Mouse (Mus musculus): ENCODE measurements around the gene Mgll. TPM values are rescaled to one million over a fixed set of nuclear protein-coding genes. Genes with fewer than 3 reads are reported as not detected.
A peak's percentile ranks its signal among the peaks of the same experiment; 100 is the strongest.

The Mgll gene
- polyA plus RNA-seq, 1 experiment from 2014 or later = 104 TPM

DNA sequence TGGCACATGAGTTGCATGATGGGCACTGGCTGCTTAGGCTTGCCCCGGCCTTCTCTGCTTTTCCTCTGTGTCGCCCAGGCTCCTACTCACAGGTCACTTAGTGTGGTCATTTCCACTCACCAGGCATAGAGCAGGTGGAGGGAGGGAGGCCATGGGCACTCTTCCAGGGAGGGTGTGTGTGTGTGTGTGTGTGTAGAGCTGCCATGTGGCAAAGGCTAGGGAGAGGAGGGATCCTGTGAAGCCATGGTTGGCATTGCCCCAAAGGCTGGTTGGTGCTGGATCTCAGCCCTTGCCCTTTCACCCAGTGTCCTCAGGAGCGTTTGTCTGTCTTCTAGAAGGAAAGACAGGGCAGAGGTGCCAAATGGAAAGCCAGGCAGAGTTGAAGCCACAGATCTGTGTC, 7.8 kb downstream of the Mgll start:
- no peak overlapping the region for H3K4me3 ChIP-seq (ENCODE audit: low read depth, low read length)
- no peak for ATAC-seq (ENCODE audit: insufficient number of reproducible peaks, insufficient read depth, low FRiP score, low read depth)
- H3K27ac ChIP-seq (ENCODE audit: low read length) = no peak overlapping the region
- H3K4me2 ChIP-seq (replicated peaks; ENCODE audit: low read depth, low read length) = no peak overlapping the region
- H3K27me3 ChIP-seq (ENCODE audit: control insufficient read depth, insufficient read depth, low read length) = no peaks in the 10 kb centered on the region
- 90% methylated on average over 3 of the region's 3 CpGs for WGBS
- H3K36me3 ChIP-seq (ENCODE audit: control insufficient read depth, insufficient read depth, low read length) = peaks cover 5% of the 10 kb centered on the region; the same call in 1 of the 2 replicates
- H3K9me3 ChIP-seq (ENCODE audit: control insufficient read depth, low read depth, low read length) = no peaks in the 10 kb centered on the region
- peaks cover 12% of the 10 kb centered on the region for H3K4me1 ChIP-seq (ENCODE audit: control insufficient read depth, insufficient read depth, low read length)
- no peak overlapping the region for H3K9ac ChIP-seq (replicated peaks; ENCODE audit: low read depth, low read length)

- Histone ChIP-seq H3K27ac (ENCODE audit: low read length) (no peak overlapping the region), H3K9ac (replicated peaks; ENCODE audit: low read depth, low read length) (no peak overlapping the region), H3K4me2 (replicated peaks; ENCODE audit: low read depth, low read length) (no peak overlapping the region), H3K4me1 (ENCODE audit: control insufficient read depth, insufficient read depth, low read length) (peaks cover 14% of the 10 kb centered on the region), H3K9me3 (ENCODE audit: control insufficient read depth, low read depth, low read length) (no peaks in the 10 kb centered on the region), H3K4me3 (ENCODE audit: low read depth, low read length) (no peak overlapping the region), H3K36me3 (ENCODE audit: control insufficient read depth, insufficient read depth, low read length) (peaks cover 5% of the 10 kb centered on the region; the same call in 1 of the 2 replicates), H3K27me3 (ENCODE audit: control insufficient read depth, insufficient read depth, low read length) (no peaks in the 10 kb centered on the region)
- no peak for ATAC-seq (ENCODE audit: insufficient number of reproducible peaks, insufficient read depth, low FRiP score, low read depth)
- WGBS = 67% methylated on average over 17 of the region's 17 CpGs
These were observed 8.7 kb downstream of the Mgll start for GRCm38 (mm10) chr6:88732643-88733613.

- H3K9me3 ChIP-seq (ENCODE audit: control insufficient read depth, low read depth, low read length) = no peaks in the 10 kb centered on the region
- no peak overlapping the region; the same call in 1 of the 2 replicates for H3K27ac ChIP-seq (ENCODE audit: low read length)
- WGBS = 76% methylated on average over 8 of the region's 8 CpGs
- H3K27me3 ChIP-seq (ENCODE audit: control insufficient read depth, insufficient read depth, low read length) = no peaks in the 10 kb centered on the region
- ATAC-seq (ENCODE audit: insufficient number of reproducible peaks, insufficient read depth, low FRiP score, low read depth) = no peak
- H3K9ac ChIP-seq (replicated peaks; ENCODE audit: low read depth, low read length) = no peak overlapping the region
- no peaks in the 10 kb centered on the region; the same call in 1 of the 2 replicates for H3K36me3 ChIP-seq (ENCODE audit: control insufficient read depth, insufficient read depth, low read length)
- no peak overlapping the region for H3K4me2 ChIP-seq (replicated peaks; ENCODE audit: low read depth, low read length)
- H3K4me3 ChIP-seq (ENCODE audit: low read depth, low read length) = no peak overlapping the region
- H3K4me1 ChIP-seq (ENCODE audit: control insufficient read depth, insufficient read depth, low read length) = peaks cover 14% of the 10 kb centered on the region
These were observed 12.1 kb downstream of the Mgll start for GRCm38 (mm10) chr6:88736337-88736736.

DNA sequence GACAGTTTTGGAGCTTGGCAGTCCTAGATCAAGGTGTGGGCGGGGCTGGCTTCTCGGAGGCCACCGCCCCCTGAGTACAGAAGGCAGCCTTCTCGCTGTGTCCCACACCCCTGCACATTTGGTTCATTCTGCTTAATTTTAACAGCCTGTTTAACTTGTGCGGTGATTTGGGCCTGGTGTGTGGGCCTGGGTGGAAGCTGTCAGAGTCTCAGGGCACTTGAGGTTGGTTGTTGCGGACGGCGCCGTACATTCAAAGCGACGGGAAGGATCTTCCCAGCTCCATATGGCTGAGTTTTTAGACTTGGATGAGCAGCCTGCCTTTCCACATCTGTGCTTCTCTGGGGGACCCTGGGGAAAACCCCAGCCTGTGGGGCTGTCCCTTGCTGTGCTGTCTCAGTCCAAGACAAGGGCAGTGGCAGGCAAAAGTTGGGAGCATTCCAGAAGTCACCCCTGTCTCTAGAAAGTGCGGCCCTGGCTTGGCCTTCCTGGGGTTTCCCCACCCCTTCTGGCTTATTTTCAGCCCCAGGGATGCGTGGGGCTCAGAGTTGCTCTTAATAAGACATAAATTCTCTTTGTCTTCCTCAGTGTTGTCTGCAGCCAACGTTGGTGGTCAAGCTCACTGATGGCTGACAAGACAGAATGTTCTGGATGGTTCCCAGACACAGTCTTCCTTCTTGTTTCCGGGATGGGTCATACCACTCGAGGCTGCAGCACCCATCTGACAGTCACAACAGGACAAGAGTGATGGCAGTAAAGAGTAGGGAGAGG, 12.7 kb downstream of the Mgll start:
- H3K27me3 ChIP-seq (ENCODE audit: control insufficient read depth, insufficient read depth, low read length) = no peaks in the 10 kb centered on the region
- no peak overlapping the region for H3K4me2 ChIP-seq (replicated peaks; ENCODE audit: low read depth, low read length)
- H3K9me3 ChIP-seq (ENCODE audit: control insufficient read depth, low read depth, low read length) = no peaks in the 10 kb centered on the region
- 48% methylated on average over 16 of the region's 16 CpGs for WGBS
- ATAC-seq (ENCODE audit: insufficient number of reproducible peaks, insufficient read depth, low FRiP score, low read depth) = peak; percentile 29; the same call in 1 of the 2 replicates
- no peak overlapping the region for H3K4me3 ChIP-seq (ENCODE audit: low read depth, low read length)
- H3K9ac ChIP-seq (replicated peaks; ENCODE audit: low read depth, low read length) = no peak overlapping the region
- peak overlapping the region; percentile 49; the same call in 1 of the 2 replicates for H3K27ac ChIP-seq (ENCODE audit: low read length)
- peaks cover 14% of the 10 kb centered on the region for H3K4me1 ChIP-seq (ENCODE audit: control insufficient read depth, insufficient read depth, low read length)
- no peaks in the 10 kb centered on the region; the same call in 1 of the 2 replicates for H3K36me3 ChIP-seq (ENCODE audit: control insufficient read depth, insufficient read depth, low read length)

DNA sequence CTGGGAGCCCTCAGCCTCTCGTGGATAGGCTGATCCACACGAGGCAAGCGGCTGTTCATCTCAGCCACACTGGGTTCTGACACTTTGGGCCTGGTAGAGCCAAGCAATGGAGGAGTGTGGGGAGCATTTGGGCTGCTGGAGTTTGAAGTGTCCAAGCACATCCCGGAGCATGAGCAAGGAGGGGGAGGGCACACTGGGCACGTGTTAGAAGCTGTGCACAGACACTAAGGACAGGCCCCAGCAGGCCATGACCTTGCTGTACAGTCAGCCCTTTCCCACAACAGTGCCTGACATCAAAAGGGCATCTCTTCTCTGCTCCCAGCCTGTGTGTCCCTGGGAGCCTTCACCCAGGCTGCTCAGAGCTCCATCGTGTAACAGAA, 13.3 kb downstream of the Mgll start:
- H3K4me1 ChIP-seq (ENCODE audit: control insufficient read depth, insufficient read depth, low read length) = peaks cover 14% of the 10 kb centered on the region
- WGBS = 78% methylated on average over 6 of the region's 6 CpGs

DNA sequence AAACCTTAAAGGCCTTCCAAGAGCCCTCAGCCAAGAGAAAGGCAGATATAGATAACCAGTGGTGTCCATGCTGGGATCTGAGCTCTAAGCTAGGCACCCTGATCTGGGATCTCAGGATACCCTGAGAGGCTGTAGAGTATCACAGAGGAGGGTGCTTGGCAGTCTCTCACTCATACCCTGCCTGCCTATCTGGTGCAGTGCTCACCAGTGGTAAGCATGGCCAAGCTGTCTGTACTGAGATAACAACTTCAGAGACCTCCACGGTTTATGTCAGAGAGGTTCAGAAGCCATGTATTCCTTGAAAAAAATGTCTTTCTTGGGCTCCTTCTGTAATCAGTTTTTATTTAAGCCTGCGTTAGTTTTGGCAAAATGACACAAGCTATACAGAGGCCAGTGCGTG, 16.8 kb downstream of the Mgll start:
- H3K4me2 ChIP-seq (replicated peaks; ENCODE audit: low read depth, low read length) = no peak overlapping the region
- no peak overlapping the region for H3K27ac ChIP-seq (ENCODE audit: low read length)
- H3K36me3 ChIP-seq (ENCODE audit: control insufficient read depth, insufficient read depth, low read length) = no peaks in the 10 kb centered on the region; the same call in 1 of the 2 replicates
- no peaks in the 10 kb centered on the region for H3K27me3 ChIP-seq (ENCODE audit: control insufficient read depth, insufficient read depth, low read length)
- peaks cover 7% of the 10 kb centered on the region for H3K4me1 ChIP-seq (ENCODE audit: control insufficient read depth, insufficient read depth, low read length)
- H3K9ac ChIP-seq (replicated peaks; ENCODE audit: low read depth, low read length) = no peak overlapping the region
- H3K4me3 ChIP-seq (ENCODE audit: low read depth, low read length) = no peak overlapping the region
- ATAC-seq (ENCODE audit: insufficient number of reproducible peaks, insufficient read depth, low FRiP score, low read depth) = peak; percentile 67; the same call in 1 of the 2 replicates
- 89% methylated on average over 3 of the region's 3 CpGs for WGBS
- H3K9me3 ChIP-seq (ENCODE audit: control insufficient read depth, low read depth, low read length) = no peaks in the 10 kb centered on the region

More for the DNA sequence above, 13.3 kb downstream of the Mgll start:
- no peak; the same call in 1 of the 2 replicates for ATAC-seq (ENCODE audit: insufficient number of reproducible peaks, insufficient read depth, low FRiP score, low read depth)
- Histone ChIP-seq H3K36me3 (ENCODE audit: control insufficient read depth, insufficient read depth, low read length) (no peaks in the 10 kb centered on the region; the same call in 1 of the 2 replicates), H3K4me3 (ENCODE audit: low read depth, low read length) (no peak overlapping the region), H3K9me3 (ENCODE audit: control insufficient read depth, low read depth, low read length) (no peaks in the 10 kb centered on the region), H3K4me2 (replicated peaks; ENCODE audit: low read depth, low read length) (no peak overlapping the region), H3K27me3 (ENCODE audit: control insufficient read depth, insufficient read depth, low read length) (no peaks in the 10 kb centered on the region), H3K9ac (replicated peaks; ENCODE audit: low read depth, low read length) (no peak overlapping the region), H3K27ac (ENCODE audit: low read length) (no peak overlapping the region)

GRCm38 (mm10) chr6:88741791-88742190, 17.6 kb downstream of the Mgll start:
- WGBS = 92% methylated on average over 3 of the region's 3 CpGs
- Histone ChIP-seq H3K9ac (replicated peaks; ENCODE audit: low read depth, low read length) (no peak overlapping the region), H3K27ac (ENCODE audit: low read length) (no peak overlapping the region), H3K9me3 (ENCODE audit: control insufficient read depth, low read depth, low read length) (no peaks in the 10 kb centered on the region), H3K4me3 (ENCODE audit: low read depth, low read length) (no peak overlapping the region), H3K4me1 (ENCODE audit: control insufficient read depth, insufficient read depth, low read length) (peaks cover 4% of the 10 kb centered on the region), H3K4me2 (replicated peaks; ENCODE audit: low read depth, low read length) (no peak overlapping the region), H3K27me3 (ENCODE audit: control insufficient read depth, insufficient read depth, low read length) (no peaks in the 10 kb centered on the region), H3K36me3 (ENCODE audit: control insufficient read depth, insufficient read depth, low read length) (no peaks in the 10 kb centered on the region; the same call in 1 of the 2 replicates)
- ATAC-seq (ENCODE audit: insufficient number of reproducible peaks, insufficient read depth, low FRiP score, low read depth) = no peak

GRCm38 (mm10) chr6:88742286-88743011, 18.2 kb downstream of the Mgll start:
- H3K4me1 ChIP-seq (ENCODE audit: control insufficient read depth, insufficient read depth, low read length) = no peaks in the 10 kb centered on the region
- H3K27ac ChIP-seq (ENCODE audit: low read length) = no peak overlapping the region
- no peak overlapping the region for H3K4me3 ChIP-seq (ENCODE audit: low read depth, low read length)
- no peaks in the 10 kb centered on the region; the same call in 1 of the 2 replicates for H3K36me3 ChIP-seq (ENCODE audit: control insufficient read depth, insufficient read depth, low read length)
- no peaks in the 10 kb centered on the region for H3K27me3 ChIP-seq (ENCODE audit: control insufficient read depth, insufficient read depth, low read length)
- H3K4me2 ChIP-seq (replicated peaks; ENCODE audit: low read depth, low read length) = no peak overlapping the region
- no peak for ATAC-seq (ENCODE audit: insufficient number of reproducible peaks, insufficient read depth, low FRiP score, low read depth)
- 72% methylated on average over 9 of the region's 9 CpGs for WGBS
- no peak overlapping the region for H3K9ac ChIP-seq (replicated peaks; ENCODE audit: low read depth, low read length)
- H3K9me3 ChIP-seq (ENCODE audit: control insufficient read depth, low read depth, low read length) = no peaks in the 10 kb centered on the region
